Comparison of ENCODE assay signal across 18 mouse cellular contexts in the genomic region with DNA sequence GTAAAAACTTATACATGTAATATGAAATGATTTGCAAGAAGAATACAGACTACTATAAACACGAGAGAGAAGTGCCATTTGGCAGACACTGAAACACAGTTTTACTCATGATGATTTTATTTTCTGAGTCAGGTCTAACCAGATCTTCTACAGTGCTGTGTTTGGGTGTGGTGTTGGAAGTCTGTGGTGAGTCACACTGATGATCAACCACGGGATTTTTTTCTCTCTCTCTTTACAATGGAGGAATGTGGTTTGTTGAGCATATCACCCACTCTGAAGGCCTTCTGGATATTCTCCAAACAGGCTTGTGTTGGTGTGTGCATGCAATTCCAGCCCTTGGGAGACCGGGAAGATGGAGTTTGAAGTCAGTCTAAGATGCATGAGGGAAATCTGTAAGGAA. TPM values are rescaled to one million over a fixed set of nuclear protein-coding genes. Genes with fewer than 3 reads are reported as not detected.
DNase-seq lines count a peak whose midpoint lies in the region.
"Had no signal": no experiment of that assay in that cellular context is flagged by ENCODE, and none has a peak within 500 bp of the region (broad histone marks: within the 10 kb centered on the region; RNA-seq: fewer than 3 reads in every experiment).

No protein-coding gene starts in this region.

- peak; percentile 7 for DNase-seq in right cerebral cortex, adult 18-20 months
- no peak for DNase-seq in right cerebral cortex, postnatal 10 days (ENCODE audit: low spot score in 2 of 2)
- peak; percentile 38 for DNase-seq in MN1 (ENCODE audit: low spot score)
- peak; percentile 26 for DNase-seq in gonadal fat pad, adult 2 months (ENCODE audit: low read depth)
- DNase-seq in ovary, adult 18-20 months (ENCODE audit: low spot score), result no peak
- no peak for DNase-seq in lung, adult 18-20 months
- no peak for DNase-seq in kidney, postnatal 14 days
- DNase-seq: cerebellum, adult 11-12 months; cerebellum, postnatal 10 days; gastrocnemius, postnatal 10 days; heart, adult 18-20 months; heart, postnatal 10 days; kidney, adult 11 months; kidney, postnatal 4 days; liver; right cerebral cortex, postnatal 14 days; thymus, adult 2 months; thymus, postnatal 4 days had no signal

RNA-seq across cellular contexts. Expression of a gene that starts 13.5 kb away (rescaled TPM):
- polyA plus RNA-seq in gonadal fat pad, adult 2 months (2012; rRNA removed), result 12.9 and 15.0 TPM in 2 replicates

Comparison
In these comparisons a context has a peak if more than half of its experiments do, and no peak if none do; other contexts are left out.
1. DNase-seq: peak in right cerebral cortex, adult 18-20 months (single experiment), MN1 (single experiment) and gonadal fat pad, adult 2 months (single experiment); none in right cerebral cortex, postnatal 10 days (0 of 2), ovary, adult 18-20 months (single experiment), lung, adult 18-20 months (0 of 2) and kidney, postnatal 14 days (single experiment).